Mouse (Mus musculus) liver, postnatal 0 days (tissue): ENCODE data around the gene Aldh3b2.

Experiments
- CTCF ChIP-seq: sonication (generic); IDR thresholded peaks from 2 replicates; pipeline ENCODE4 v1.5.1; 2016; ENCODE audit warnings: antibody characterized with exemption, low read depth
- EP300 ChIP-seq: IDR thresholded peaks from 2 replicates; pipeline ENCODE4 v1.6.1; 2016; ENCODE audit warnings: antibody characterized with exemption, low read depth, mild to moderate bottlenecking

- TF ChIP-seq CTCF = no peak
- TF ChIP-seq EP300 = no peak
These were observed 13.1 kb upstream of the Aldh3b2 start for GRCm38 (mm10) chr19:3959030-3959429.
